Mouse (Mus musculus) thymus, adult 2 months (tissue): ENCODE results near the gene Dennd6a.

Experiments used
- CTCF ChIP-seq: fragments of 200-500 bp; IDR thresholded peaks from 2 replicates; pipeline ENCODE4 v1.5.1; 2012; ENCODE audit warnings: mild to moderate bottlenecking, control low read depth, low read length, moderate library complexity, borderline replicate concordance; ENCODE audit not compliant: control insufficient read depth, poor library complexity, insufficient read depth; ENCODE audit errors: extremely low read depth
- POLR2A ChIP-seq: fragments of 200-500 bp; IDR thresholded peaks from 2 replicates; pipeline ENCODE4 v1.6.1; 2012; ENCODE audit warnings: mild to moderate bottlenecking, low read length, control low read depth, moderate library complexity; ENCODE audit not compliant: control insufficient read depth, poor library complexity, insufficient read depth; ENCODE audit errors: extremely low read depth

DNA sequence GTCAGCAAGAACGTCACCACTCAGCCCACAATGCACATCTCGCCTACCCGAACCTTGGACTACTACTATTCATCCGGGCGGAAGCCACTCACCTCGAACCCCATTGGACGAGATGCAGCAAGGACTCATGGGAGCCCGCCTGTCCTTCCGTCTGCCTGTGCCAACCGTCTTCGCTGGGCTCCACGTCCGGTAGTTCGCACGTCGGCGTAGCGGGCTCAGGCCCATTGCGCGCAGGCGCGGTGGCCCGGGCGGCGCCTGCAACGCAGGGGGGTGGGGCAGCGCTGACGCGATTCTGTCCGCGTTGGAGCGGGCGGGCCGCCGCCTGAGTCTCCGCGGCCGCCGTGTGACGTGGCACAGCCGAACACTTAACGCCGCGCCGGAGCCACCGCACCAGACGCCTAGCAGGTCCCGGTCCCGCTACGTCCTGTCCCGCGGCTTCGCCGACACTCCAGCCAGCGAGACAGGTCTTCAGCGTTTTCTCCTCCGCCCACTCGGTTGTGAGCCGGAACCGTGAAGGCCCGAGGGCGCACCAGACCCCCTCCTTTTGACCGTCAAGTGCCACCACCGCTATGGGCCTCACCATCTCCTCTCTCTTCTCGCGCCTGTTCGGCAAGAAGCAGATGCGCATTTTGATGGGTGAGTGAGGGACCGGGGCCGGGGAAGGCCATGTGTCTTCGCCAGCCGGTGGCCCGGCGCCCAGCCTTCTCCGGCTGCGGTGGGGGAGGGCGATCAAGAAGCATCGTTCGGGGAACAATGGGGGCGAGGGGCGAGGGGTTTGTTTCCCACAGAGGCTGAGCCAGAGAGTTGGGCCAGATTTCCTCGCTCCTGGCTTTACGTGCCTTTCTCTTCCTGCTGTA lies 64.4 kb downstream of the Dennd6a start, which contains the start of gene Arf4:
- TF ChIP-seq POLR2A (peak; percentile 75; the same call in 1 of the 2 replicates), CTCF (peak; percentile 64; the same call in 1 of the 2 replicates)
